Mouse (Mus musculus): ENCODE results near the gene 2010300C02Rik. TPM values are rescaled to one million over a fixed set of nuclear protein-coding genes. Genes with fewer than 3 reads are reported as not detected.

The 2010300C02Rik gene
- polyA plus RNA-seq, 1 experiment: 15.3 TPM

GRCm38 (mm10) chr1:37637571-37637970 lies 82.3 kb downstream of the 2010300C02Rik start:
- WGBS: 86% methylated on average over 11 of the region's 11 CpGs
- TF ChIP-seq POLR2A (IDR thresholded peaks at IDR 0.05; ENCODE audit: low read depth, low read length): no peak
- TF ChIP-seq CTCF (IDR thresholded peaks at IDR 0.05; ENCODE audit: extremely low read depth, insufficient read length, insufficient replicate concordance, low read depth, low read length): no peak
- Histone ChIP-seq H3K4me1 (ENCODE audit: control insufficient read depth, insufficient read depth, insufficient read length, low read length) (peaks cover 6% of the 10 kb centered on the region; the same call in 1 of the 2 replicates), H3K36me3 (ENCODE audit: control insufficient read depth, insufficient read depth, low read length) (peaks cover 6% of the 10 kb centered on the region), H3K27ac (ENCODE audit: insufficient read depth, low read depth, low read length) (no peak overlapping the region), H3K27me3 (ENCODE audit: control insufficient read depth, insufficient read depth, low read length) (no peaks in the 10 kb centered on the region), H3K4me3 (ENCODE audit: low read depth, low read length) (no peak overlapping the region)

GRCm38 (mm10) chr1:37636824-37637223 lies 83.1 kb downstream of the 2010300C02Rik start:
- Histone ChIP-seq H3K4me1 (ENCODE audit: control insufficient read depth, insufficient read depth, insufficient read length, low read length) (peaks cover 7% of the 10 kb centered on the region; the same call in 1 of the 2 replicates), H3K27ac (ENCODE audit: insufficient read depth, low read depth, low read length) (no peak overlapping the region), H3K36me3 (ENCODE audit: control insufficient read depth, insufficient read depth, low read length) (peaks cover 7% of the 10 kb centered on the region), H3K4me3 (ENCODE audit: low read depth, low read length) (no peak overlapping the region), H3K27me3 (ENCODE audit: control insufficient read depth, insufficient read depth, low read length) (no peaks in the 10 kb centered on the region)
- TF ChIP-seq POLR2A (IDR thresholded peaks at IDR 0.05; ENCODE audit: low read depth, low read length) (no peak), CTCF (IDR thresholded peaks at IDR 0.05; ENCODE audit: extremely low read depth, insufficient read length, insufficient replicate concordance, low read depth, low read length) (no peak)
- WGBS: 93% methylated on average over 5 of the region's 5 CpGs

- TF ChIP-seq POLR2A (IDR thresholded peaks at IDR 0.05; ENCODE audit: low read depth, low read length) (no peak), CTCF (IDR thresholded peaks at IDR 0.05; ENCODE audit: extremely low read depth, insufficient read length, insufficient replicate concordance, low read depth, low read length) (no peak)
- H3K27me3 ChIP-seq (ENCODE audit: control insufficient read depth, insufficient read depth, low read length): no peaks in the 10 kb centered on the region
- H3K4me3 ChIP-seq (ENCODE audit: low read depth, low read length): no peak overlapping the region
- no peak overlapping the region for H3K27ac ChIP-seq (ENCODE audit: insufficient read depth, low read depth, low read length)
- WGBS: 96% methylated on average over 1 of the region's 2 CpGs
- H3K4me1 ChIP-seq (ENCODE audit: control insufficient read depth, insufficient read depth, insufficient read length, low read length): peaks cover 7% of the 10 kb centered on the region; the same call in 1 of the 2 replicates
- H3K36me3 ChIP-seq (ENCODE audit: control insufficient read depth, insufficient read depth, low read length): peaks cover 8% of the 10 kb centered on the region
These were observed 83.7 kb downstream of the 2010300C02Rik start for GRCm38 (mm10) chr1:37636169-37636568.

GRCm38 (mm10) chr1:37635716-37636115 lies 84.2 kb downstream of the 2010300C02Rik start:
- H3K36me3 ChIP-seq (ENCODE audit: control insufficient read depth, insufficient read depth, low read length): peaks cover 12% of the 10 kb centered on the region
- TF ChIP-seq CTCF (IDR thresholded peaks at IDR 0.05; ENCODE audit: extremely low read depth, insufficient read length, insufficient replicate concordance, low read depth, low read length) (no peak; the same call in 1 of the 2 replicates), POLR2A (IDR thresholded peaks at IDR 0.05; ENCODE audit: low read depth, low read length) (no peak)
- 73% methylated on average over 7 of the region's 7 CpGs for WGBS
- H3K27ac ChIP-seq (ENCODE audit: insufficient read depth, low read depth, low read length): no peak overlapping the region
- H3K4me3 ChIP-seq (ENCODE audit: low read depth, low read length): no peak overlapping the region
- H3K27me3 ChIP-seq (ENCODE audit: control insufficient read depth, insufficient read depth, low read length): no peaks in the 10 kb centered on the region
- peaks cover 9% of the 10 kb centered on the region; the same call in 1 of the 2 replicates for H3K4me1 ChIP-seq (ENCODE audit: control insufficient read depth, insufficient read depth, insufficient read length, low read length)

GRCm38 (mm10) chr1:37634658-37635057 lies 85.2 kb downstream of the 2010300C02Rik start:
- no peaks in the 10 kb centered on the region for H3K27me3 ChIP-seq (ENCODE audit: control insufficient read depth, insufficient read depth, low read length)
- TF ChIP-seq POLR2A (IDR thresholded peaks at IDR 0.05; ENCODE audit: low read depth, low read length): no peak
- TF ChIP-seq CTCF (IDR thresholded peaks at IDR 0.05; ENCODE audit: extremely low read depth, insufficient read length, insufficient replicate concordance, low read depth, low read length): peak; percentile 84; the same call in 1 of the 2 replicates
- no peak overlapping the region for H3K4me3 ChIP-seq (ENCODE audit: low read depth, low read length)

GRCm38 (mm10) chr1:37633516-37633915 lies 86.4 kb downstream of the 2010300C02Rik start:
- peaks cover 15% of the 10 kb centered on the region for H3K36me3 ChIP-seq (ENCODE audit: control insufficient read depth, insufficient read depth, low read length)
- WGBS: 69% methylated on average over 5 of the region's 5 CpGs
- no peak overlapping the region for H3K27ac ChIP-seq (ENCODE audit: insufficient read depth, low read depth, low read length)
- peaks cover 26% of the 10 kb centered on the region; the same call in 1 of the 2 replicates for H3K4me1 ChIP-seq (ENCODE audit: control insufficient read depth, insufficient read depth, insufficient read length, low read length)
- no peak overlapping the region for H3K4me3 ChIP-seq (ENCODE audit: low read depth, low read length)
- no peaks in the 10 kb centered on the region for H3K27me3 ChIP-seq (ENCODE audit: control insufficient read depth, insufficient read depth, low read length)
- TF ChIP-seq POLR2A (IDR thresholded peaks at IDR 0.05; ENCODE audit: low read depth, low read length) (no peak), CTCF (IDR thresholded peaks at IDR 0.05; ENCODE audit: extremely low read depth, insufficient read length, insufficient replicate concordance, low read depth, low read length) (no peak)

More at GRCm38 (mm10) chr1:37634658-37635057, 85.2 kb downstream of the 2010300C02Rik start:
- peaks cover 18% of the 10 kb centered on the region; the same call in 1 of the 2 replicates for H3K4me1 ChIP-seq (ENCODE audit: control insufficient read depth, insufficient read depth, insufficient read length, low read length)
- 21% methylated on average over 4 of the region's 4 CpGs for WGBS
- H3K27ac ChIP-seq (ENCODE audit: insufficient read depth, low read depth, low read length): no peak overlapping the region
- peaks cover 15% of the 10 kb centered on the region for H3K36me3 ChIP-seq (ENCODE audit: control insufficient read depth, insufficient read depth, low read length)

- Histone ChIP-seq H3K4me3 (ENCODE audit: low read depth, low read length) (no peak overlapping the region), H3K27ac (ENCODE audit: insufficient read depth, low read depth, low read length) (no peak overlapping the region), H3K36me3 (ENCODE audit: control insufficient read depth, insufficient read depth, low read length) (peaks cover 15% of the 10 kb centered on the region), H3K4me1 (ENCODE audit: control insufficient read depth, insufficient read depth, insufficient read length, low read length) (peaks cover 26% of the 10 kb centered on the region; the same call in 1 of the 2 replicates), H3K27me3 (ENCODE audit: control insufficient read depth, insufficient read depth, low read length) (no peaks in the 10 kb centered on the region)
- 91% methylated on average over 8 of the region's 8 CpGs for WGBS
- no peak for TF ChIP-seq POLR2A (IDR thresholded peaks at IDR 0.05; ENCODE audit: low read depth, low read length)
- no peak for TF ChIP-seq CTCF (IDR thresholded peaks at IDR 0.05; ENCODE audit: extremely low read depth, insufficient read length, insufficient replicate concordance, low read depth, low read length)
These were observed 87.5 kb downstream of the 2010300C02Rik start for GRCm38 (mm10) chr1:37632425-37632824.
